8 mouse cellular contexts compared by ENCODE assay signal in the genomic region with DNA sequence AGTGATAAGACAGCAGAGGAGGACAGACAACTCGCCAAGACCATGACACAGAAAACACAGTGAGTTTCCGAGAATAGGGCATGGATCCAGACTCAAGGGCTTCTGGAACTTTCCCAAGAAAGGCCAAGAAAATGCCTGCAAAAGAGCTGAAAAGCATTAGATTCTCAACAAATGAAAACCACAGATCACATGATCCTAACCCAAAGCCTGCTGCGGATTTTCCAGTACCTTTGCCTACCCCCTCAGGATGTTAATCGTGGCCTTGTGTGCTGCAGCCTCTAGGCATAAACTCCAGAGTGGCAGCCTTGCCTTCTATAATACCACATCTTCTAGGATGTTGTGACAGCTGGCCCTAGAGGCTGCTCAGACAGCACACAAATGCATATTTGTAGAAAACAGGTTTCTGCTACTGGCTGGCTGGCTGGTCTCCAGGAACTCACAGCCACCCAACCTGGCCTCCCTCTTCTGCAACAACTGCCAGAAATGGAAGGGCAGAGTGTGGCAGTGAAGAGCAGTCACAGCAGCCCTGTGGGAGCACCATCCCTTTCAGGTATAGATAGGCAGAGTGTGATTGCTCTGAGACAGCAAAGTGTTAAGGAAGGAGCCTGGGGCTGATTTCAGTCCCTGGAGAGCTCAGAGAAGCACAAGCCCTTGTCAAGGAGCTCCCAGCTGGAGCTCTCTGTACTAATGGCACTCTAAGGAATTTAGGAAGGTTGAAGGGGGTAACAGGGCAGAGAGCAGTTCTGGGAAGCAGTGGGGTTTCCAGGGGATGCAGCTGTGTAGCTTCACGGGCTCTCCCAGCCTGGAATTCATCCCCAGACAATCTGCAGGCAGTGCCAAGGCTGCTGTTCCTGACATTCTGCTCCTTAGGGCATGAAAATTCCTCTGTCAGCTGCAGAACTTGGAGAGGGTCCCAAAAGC.
DNase-seq lines count a peak whose midpoint lies in the region; ATAC-seq lines count a peak whose summit lies in the region.

No protein-coding gene starts in this region.

- 36% methylated on average over 5 of the region's 5 CpGs for WGBS in lung, embryonic 16.5 days

- no peak overlapping the region for H3K4me3 ChIP-seq in lung, embryonic 16.5 days (ENCODE audit: low read length)

- intact Hi-C loops in heart, postnatal 14 days (cut with DNase I): no loop called here

- ATAC-seq in lung, embryonic 16.5 days (ENCODE audit: low read depth): peak; percentile 60

- no peaks in the 10 kb centered on the region for H3K9me3 ChIP-seq in lung, embryonic 16.5 days (ENCODE audit: control insufficient read depth, low read length)

- H3K4me1 ChIP-seq in lung, embryonic 16.5 days (replicated peaks; ENCODE audit: control insufficient read depth, insufficient read depth, low read length): no peaks in the 10 kb centered on the region

- no peak overlapping the region for H3K27ac ChIP-seq in lung, embryonic 16.5 days (ENCODE audit: low read length)

- no peak overlapping the region for H3K4me2 ChIP-seq in lung, embryonic 16.5 days (ENCODE audit: low read depth, low read length)

- no peak overlapping the region for H3K9ac ChIP-seq in lung, embryonic 16.5 days (ENCODE audit: low read length)

- DNase-seq in left cerebral cortex, adult 11 months (ENCODE audit: low spot score): peak; percentile 3
- no peak for DNase-seq in left cerebral cortex, adult 18-20 months (ENCODE audit: low spot score in 2 of 2)
- DNase-seq in embryo, embryonic 11 days: peak; percentile 12
- DNase-seq in heart, postnatal 14 days: peak; percentile 31 to 44
- peak; percentile 11 for DNase-seq in right cerebral cortex, postnatal 14 days
- DNase-seq in MN1 (ENCODE audit: low spot score): no peak
- DNase-seq in liver: no peak

- H3K27me3 ChIP-seq in lung, embryonic 16.5 days (ENCODE audit: control insufficient read depth, insufficient read depth, low read depth, low read length): no peaks in the 10 kb centered on the region

- H3K36me3 ChIP-seq in lung, embryonic 16.5 days (ENCODE audit: control insufficient read depth, insufficient read depth, low read length): no peaks in the 10 kb centered on the region

Comparison
In these comparisons a context has a peak if more than half of its experiments do, and no peak if none do; other contexts are left out.
1. DNase-seq: peak in left cerebral cortex, adult 11 months (single experiment), embryo, embryonic 11 days (single experiment), heart, postnatal 14 days (2 of 2) and right cerebral cortex, postnatal 14 days (single experiment); none in left cerebral cortex, adult 18-20 months (0 of 2), MN1 (single experiment) and liver (single experiment).